Mouse (Mus musculus) MEL (cell line): ENCODE measurements around the gene Ednrb. TPM values are rescaled to one million over a fixed set of nuclear protein-coding genes. Genes with fewer than 3 reads are reported as not detected.

Experiments used
- DNase-seq: peaks from one replicate; pipeline ENCODE4 v3.0.0; 2011; ENCODE audit warnings: low read depth, low spot score
- H3K27ac ChIP-seq: 2 replicates; pipeline ENCODE4 v1.5.1; 2012; ENCODE audit warnings: low read depth, mild to moderate bottlenecking, control low read depth, low read length, moderate library complexity; ENCODE audit not compliant: control insufficient read depth
- H3K27me3 ChIP-seq, 2 experiments: fragments of 150-350 bp in 1 of 2; sonication (generic) in 1 of 2; 2 replicates each; pipeline ENCODE4 v1.6.1; 2012; ENCODE audit warnings: low read length in 2 of 2, mild to moderate bottlenecking in 2 of 2, improper control_type of control experiment in 1 of 2, moderate library complexity in 1 of 2; ENCODE audit not compliant: insufficient read depth in 2 of 2, control insufficient read depth in 1 of 2
- H3K36me3 ChIP-seq, 2 experiments: 2 replicates each; pipeline ENCODE4 v1.6.1; 2012 to 2014; ENCODE audit warnings: low read length in 2 of 2, improper control_type of control experiment in 1 of 2, inconsistent platforms in 1 of 2, mild to moderate bottlenecking in 1 of 2; ENCODE audit not compliant: insufficient read depth in 2 of 2, control insufficient read depth in 1 of 2
- H3K4me1 ChIP-seq, 2 experiments: fragments of 150-350 bp in 1 of 2; sonication (generic) in 1 of 2; 2 replicates each; pipeline ENCODE4 v1.6.1; 2012; ENCODE audit warnings: low read length in 2 of 2, improper control_type of control experiment in 1 of 2, mild to moderate bottlenecking in 1 of 2; ENCODE audit not compliant: insufficient read depth in 2 of 2, control insufficient read depth in 1 of 2
- H3K4me3 ChIP-seq, 2 experiments: fragments of 150-350 bp in 1 of 2; sonication (generic) in 1 of 2; 2 replicates each; pipeline ENCODE4 v1.5.1; 2012; ENCODE audit warnings: low read depth in 2 of 2, low read length in 2 of 2, mild to moderate bottlenecking in 2 of 2, moderate library complexity in 2 of 2, control low read depth in 1 of 2, improper control_type of control experiment in 1 of 2; ENCODE audit not compliant: control insufficient read depth in 1 of 2, insufficient read depth in 1 of 2
- H3K79me2 ChIP-seq: 2 replicates; pipeline ENCODE4 v1.6.1; 2012; ENCODE audit warnings: mild to moderate bottlenecking, low read length, moderate library complexity; ENCODE audit not compliant: control insufficient read depth, poor library complexity, insufficient read depth
- H3K9ac ChIP-seq: 2 replicates; pipeline ENCODE4 v1.6.1; 2012; ENCODE audit warnings: low read depth, mild to moderate bottlenecking, control low read depth, low read length, moderate library complexity; ENCODE audit not compliant: control insufficient read depth, poor library complexity, severe bottlenecking
- H3K9me3 ChIP-seq: fragments of 150-350 bp; sonication (generic); replicated peaks from 2 replicates; pipeline ENCODE4 v1.6.1; 2012; ENCODE audit warnings: mild to moderate bottlenecking, low read length, improper control_type of control experiment, moderate library complexity; ENCODE audit not compliant: insufficient read depth
- BHLHE40 ChIP-seq: IDR thresholded peaks from 2 replicates; pipeline ENCODE4 v1.6.1; 2012; ENCODE audit warnings: low read depth, mild to moderate bottlenecking, inconsistent platforms, low read length, improper control_type of control experiment, borderline replicate concordance
- CHD1 ChIP-seq: IDR thresholded peaks from 2 replicates; pipeline ENCODE4 v1.6.1; 2012; ENCODE audit warnings: low read depth, mild to moderate bottlenecking, inconsistent platforms, low read length, improper control_type of control experiment
- CHD2 ChIP-seq: IDR thresholded peaks from 2 replicates; pipeline ENCODE4 v1.6.1; 2011; ENCODE audit warnings: low read length, improper control_type of control experiment
- ELF1 ChIP-seq: IDR thresholded peaks from 2 replicates; pipeline ENCODE4 v1.6.1; 2014; ENCODE audit warnings: low read depth, mild to moderate bottlenecking, inconsistent platforms, low read length, improper control_type of control experiment, moderate library complexity
- EP300 ChIP-seq, 2 experiments: IDR thresholded peaks; 2 replicates each; pipeline ENCODE4 v1.6.1; 2011; ENCODE audit warnings: improper control_type of control experiment in 2 of 2, low read length in 2 of 2, low read depth in 1 of 2, mild to moderate bottlenecking in 1 of 2
- GABPA ChIP-seq: IDR thresholded peaks from 2 replicates; pipeline ENCODE4 v1.6.1; 2012; ENCODE audit warnings: low read depth, mild to moderate bottlenecking, inconsistent platforms, low read length, improper control_type of control experiment, moderate library complexity
- GATA1 ChIP-seq: IDR thresholded peaks from 2 replicates; pipeline ENCODE4 v1.6.1; 2011; ENCODE audit warnings: low read depth, low read length, improper control_type of control experiment
- HCFC1 ChIP-seq: IDR thresholded peaks from 2 replicates; pipeline ENCODE4 v1.6.1; 2012; ENCODE audit warnings: low read depth, mild to moderate bottlenecking, inconsistent platforms, low read length, improper control_type of control experiment, moderate library complexity
- KAT2A ChIP-seq: conservative IDR thresholded peaks from 2 replicates; pipeline ENCODE4 v1.6.1; 2012; ENCODE audit warnings: low read depth, low read length, improper control_type of control experiment, inconsistent platforms
- MAFK ChIP-seq: IDR thresholded peaks from 2 replicates; pipeline ENCODE4 v1.6.1; 2011; ENCODE audit warnings: low read depth, mild to moderate bottlenecking, low read length, improper control_type of control experiment, borderline replicate concordance
- MAX ChIP-seq: IDR thresholded peaks from 2 replicates; pipeline ENCODE4 v1.6.1; 2011; ENCODE audit warnings: low read length, improper control_type of control experiment
- NELFE ChIP-seq: IDR thresholded peaks from 2 replicates; pipeline ENCODE4 v1.6.1; 2011; ENCODE audit warnings: low read depth, low read length, improper control_type of control experiment
- NRF1 ChIP-seq: IDR thresholded peaks from 2 replicates; pipeline ENCODE4 v1.6.1; 2014; ENCODE audit warnings: low read depth, mild to moderate bottlenecking, inconsistent platforms, low read length, improper control_type of control experiment, moderate library complexity; ENCODE audit not compliant: poor library complexity, insufficient read depth, severe bottlenecking
- POLR2AphosphoS5 ChIP-seq: IDR thresholded peaks from 2 replicates; pipeline ENCODE4 v1.6.1; 2012; ENCODE audit warnings: low read depth, borderline replicate concordance, mild to moderate bottlenecking, inconsistent platforms, low read length, moderate library complexity, mixed read lengths
- RAD21 ChIP-seq: IDR thresholded peaks from 2 replicates; pipeline ENCODE4 v1.6.1; 2011; ENCODE audit warnings: mild to moderate bottlenecking, low read depth, low read length, improper control_type of control experiment
- RCOR1 ChIP-seq: IDR thresholded peaks from 2 replicates; pipeline ENCODE4 v1.6.1; 2012; ENCODE audit warnings: low read depth, mild to moderate bottlenecking, inconsistent platforms, low read length, improper control_type of control experiment
- TAL1 ChIP-seq: IDR thresholded peaks from 2 replicates; pipeline ENCODE4 v1.6.1; 2012; ENCODE audit warnings: mild to moderate bottlenecking, inconsistent platforms, low read length, moderate library complexity, mixed read lengths
- TBP ChIP-seq: IDR thresholded peaks from 2 replicates; pipeline ENCODE4 v1.8.0; 2011; ENCODE audit warnings: low read depth, low read length, improper control_type of control experiment
- UBTF ChIP-seq: IDR thresholded peaks from 2 replicates; pipeline ENCODE4 v1.6.1; 2012; ENCODE audit warnings: low read depth, mild to moderate bottlenecking, inconsistent platforms, low read length, improper control_type of control experiment, moderate library complexity, borderline replicate concordance; ENCODE audit not compliant: insufficient read depth
- USF1 ChIP-seq: IDR thresholded peaks from 2 replicates; pipeline ENCODE4 v1.6.1; 2014; ENCODE audit warnings: low read depth, mild to moderate bottlenecking, inconsistent platforms, low read length, improper control_type of control experiment, moderate library complexity
- USF2 ChIP-seq, 2 experiments: IDR thresholded peaks; 2 replicates each; pipeline ENCODE4 v1.6.1; 2011 to 2012; ENCODE audit warnings: improper control_type of control experiment in 2 of 2, low read length in 2 of 2, borderline replicate concordance in 1 of 2, inconsistent platforms in 1 of 2, low read depth in 1 of 2, mild to moderate bottlenecking in 1 of 2; ENCODE audit not compliant: insufficient read depth in 1 of 2
- ZC3H11A ChIP-seq: IDR thresholded peaks from 2 replicates; pipeline ENCODE4 v1.6.1; 2012; ENCODE audit warnings: low read depth, mild to moderate bottlenecking, inconsistent platforms, low read length, improper control_type of control experiment
- ZMIZ1 ChIP-seq: IDR thresholded peaks from 2 replicates; pipeline ENCODE4 v1.6.1; 2012; ENCODE audit warnings: low read depth, mild to moderate bottlenecking, inconsistent platforms, low read length, improper control_type of control experiment, moderate library complexity
- ZNF384 ChIP-seq: IDR thresholded peaks from 2 replicates; pipeline ENCODE4 v1.6.1; 2012; ENCODE audit warnings: low read depth, mild to moderate bottlenecking, inconsistent platforms, low read length, improper control_type of control experiment
- polyA plus RNA-seq, 2 experiments: library from polyadenylated mRNA; stranded (reverse) in 1 of 2; unstranded in 1 of 2; fragments of >175 nt in 1 of 2; fragments of >200 nt in 1 of 2; gene quantifications; 2 replicates each; pipeline versions ENCODE4 v1.2.1 to v1.2.4; 2012; ENCODE audit warnings: low replicate concordance in 2 of 2, low read depth in 1 of 2; ENCODE audit not compliant: insufficient read length in 2 of 2, insufficient read depth in 1 of 2, missing spikeins in 1 of 2
- total RNA-seq: library from RNA; depleted of rRNA; stranded (reverse); fragments of 300-350 nt; gene quantifications from 2 replicates; pipeline ENCODE4 v1.2.3, GENCODE M21; 2012

The Ednrb gene
- total and polyA plus RNA-seq, 3 experiments = not detected

- H3K79me2 ChIP-seq = no peaks in the 10 kb centered on the region
Observed at GRCm38 (mm10) chr14:103811291-103811690, 32.9 kb downstream of the Ednrb start.

DNA sequence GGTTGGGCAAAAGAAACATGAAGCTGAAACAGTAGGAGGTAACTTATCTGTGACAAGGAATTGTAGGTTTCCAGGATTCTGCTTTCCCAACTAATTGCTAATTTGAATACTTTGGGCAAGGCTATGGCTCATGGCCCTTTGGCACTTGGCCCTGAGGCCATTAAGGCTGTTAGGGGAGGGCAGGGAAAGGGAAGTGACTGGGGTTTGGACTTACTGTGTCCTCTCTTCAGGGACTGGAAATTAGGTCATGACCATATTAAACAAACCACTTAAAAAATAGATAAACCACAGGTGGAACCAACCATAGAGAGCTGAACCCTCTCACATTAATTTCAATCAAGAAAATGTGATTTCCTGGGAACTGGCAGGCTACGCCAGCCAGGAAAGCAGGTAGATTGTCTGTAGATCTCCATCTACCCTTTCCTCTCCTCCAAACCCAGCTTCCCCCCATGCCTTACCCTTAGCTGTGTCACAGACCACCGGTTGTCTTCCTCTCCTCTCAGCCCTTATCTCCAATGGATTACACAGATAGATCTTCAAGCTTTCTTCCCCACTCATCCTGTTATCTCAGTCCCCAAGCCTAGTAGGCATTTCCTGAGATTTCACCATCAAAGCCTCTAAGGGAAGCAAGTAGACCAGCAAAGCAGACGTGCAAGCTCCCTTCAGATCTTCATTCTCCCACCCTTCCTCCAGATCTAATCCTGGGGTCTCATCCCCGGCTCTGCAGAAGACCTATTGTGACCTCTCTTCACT lies 40.1 kb downstream of the Ednrb start:
- TF ChIP-seq HCFC1 = no peak
- no peak for TF ChIP-seq CHD1
- TF ChIP-seq NRF1 = no peak
- no peak for TF ChIP-seq ZC3H11A
- no peak for TF ChIP-seq KAT2A
- TF ChIP-seq TBP = no peak
- no peak for TF ChIP-seq BHLHE40
- no peak for TF ChIP-seq CHD2
- no peak for TF ChIP-seq EP300 (IDR thresholded peaks at IDR 0.05; ENCODE audit: low read depth in 1 of 2, low read length in 2 of 2)
- TF ChIP-seq USF1 = no peak
- TF ChIP-seq USF2 (IDR thresholded peaks at IDR 0.05; ENCODE audit: borderline replicate concordance in 1 of 2, insufficient read depth in 1 of 2, low read depth in 1 of 2, low read length in 2 of 2) = no peak
- TF ChIP-seq POLR2AphosphoS5 = no peak
- TF ChIP-seq ZMIZ1 = no peak
- TF ChIP-seq RAD21 = no peak
- no peak for TF ChIP-seq MAX
- no peak for TF ChIP-seq ELF1
- TF ChIP-seq ZNF384 = no peak
- Histone ChIP-seq H3K27ac (no peak overlapping the region), H3K4me3 (no peak overlapping the region), H3K27me3 (no peaks in the 10 kb centered on the region), H3K79me2 (no peaks in the 10 kb centered on the region), H3K9ac (no peak overlapping the region), H3K36me3 (no peaks in the 10 kb centered on the region), H3K4me1 (no peaks in the 10 kb centered on the region), H3K9me3 (no peaks in the 10 kb centered on the region)
- DNase-seq = no peak

More at GRCm38 (mm10) chr14:103811291-103811690, 32.9 kb downstream of the Ednrb start:
- DNase-seq = no peak
- no peaks in the 10 kb centered on the region for H3K4me1 ChIP-seq
- TF ChIP-seq BHLHE40 (no peak), NRF1 (no peak), MAFK (no peak), GATA1 (no peak), TAL1 (no peak), NELFE (no peak), HCFC1 (no peak), GABPA (no peak), CHD1 (no peak), CHD2 (no peak), UBTF (no peak), RCOR1 (no peak)
- no peaks in the 10 kb centered on the region for H3K9me3 ChIP-seq
- H3K27ac ChIP-seq = no peak overlapping the region
- no peak overlapping the region for H3K9ac ChIP-seq
- no peaks in the 10 kb centered on the region for H3K27me3 ChIP-seq
- no peak overlapping the region for H3K4me3 ChIP-seq
- no peaks in the 10 kb centered on the region for H3K36me3 ChIP-seq
